Mouse (Mus musculus) gastrocnemius, postnatal 4 days (tissue): ENCODE data around the gene Ftl1. TPM values are rescaled to one million over a fixed set of nuclear protein-coding genes. Genes with fewer than 3 reads are reported as not detected.

Experiments used
- DNase-seq, 2 experiments: peaks; one replicate each; pipeline ENCODE4 v3.0.0; 2021 to 2022; ENCODE audit warnings: low spot score in 2 of 2, mixed read lengths in 2 of 2
- total RNA-seq, 2 experiments: library from RNA; stranded (reverse); gene quantifications; 2 replicates each; pipeline ENCODE4 v1.2.3; 2021

The Ftl1 gene
- total RNA-seq, 2 experiments from 2014 or later = 339 to 373 TPM

DNA sequence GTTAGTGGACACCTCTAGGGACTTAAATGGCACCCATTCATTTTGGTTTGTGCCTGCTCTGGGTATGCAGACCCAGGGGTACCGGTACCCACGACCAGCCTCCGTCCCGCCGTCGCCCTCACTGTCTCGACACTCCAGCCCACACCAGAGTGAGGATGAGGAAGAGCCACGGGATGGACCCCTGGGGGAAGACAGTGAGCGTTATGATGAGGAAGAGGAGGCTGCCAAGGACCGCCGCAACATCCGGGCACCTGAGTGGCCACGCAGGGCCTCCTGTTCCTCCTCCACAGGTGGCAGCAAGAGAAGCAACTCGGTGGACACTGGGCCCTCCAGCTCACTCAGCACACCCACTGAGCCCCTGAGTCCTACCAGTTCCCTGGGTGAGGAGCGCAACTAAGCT, 4.7 kb downstream of the Ftl1 start:
- DNase-seq = no peak

DNA sequence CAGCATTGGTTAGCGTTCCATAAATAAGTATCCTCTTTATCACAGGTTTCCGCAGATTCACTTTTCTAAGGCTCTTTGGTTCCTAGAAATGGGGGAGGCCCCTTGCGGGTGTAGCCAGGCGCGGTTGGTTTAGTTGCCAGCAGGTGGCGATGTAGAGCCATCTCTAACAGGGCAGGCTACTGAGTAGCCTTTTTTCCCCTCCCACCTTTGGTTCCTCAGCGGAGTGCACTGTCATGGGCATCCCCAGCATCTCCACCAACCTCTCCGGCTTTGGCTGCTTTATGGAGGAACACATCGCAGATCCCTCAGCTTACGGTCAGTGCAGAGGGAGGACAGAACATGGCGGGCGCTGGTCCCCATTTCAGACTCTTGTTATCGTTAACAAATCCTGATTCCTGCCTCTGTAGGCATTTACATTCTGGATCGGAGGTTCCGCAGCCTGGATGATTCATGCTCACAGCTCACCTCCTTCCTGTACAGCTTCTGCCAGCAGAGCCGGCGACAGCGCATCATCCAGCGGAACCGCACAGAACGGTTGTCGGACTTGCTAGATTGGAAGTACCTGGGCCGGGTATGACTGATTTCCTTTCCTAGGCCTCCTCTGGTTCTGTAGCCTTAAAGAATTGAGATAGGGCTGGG, 8.2 kb downstream of the Ftl1 start:
- peak; percentile 73 to 82 for DNase-seq

DNA sequence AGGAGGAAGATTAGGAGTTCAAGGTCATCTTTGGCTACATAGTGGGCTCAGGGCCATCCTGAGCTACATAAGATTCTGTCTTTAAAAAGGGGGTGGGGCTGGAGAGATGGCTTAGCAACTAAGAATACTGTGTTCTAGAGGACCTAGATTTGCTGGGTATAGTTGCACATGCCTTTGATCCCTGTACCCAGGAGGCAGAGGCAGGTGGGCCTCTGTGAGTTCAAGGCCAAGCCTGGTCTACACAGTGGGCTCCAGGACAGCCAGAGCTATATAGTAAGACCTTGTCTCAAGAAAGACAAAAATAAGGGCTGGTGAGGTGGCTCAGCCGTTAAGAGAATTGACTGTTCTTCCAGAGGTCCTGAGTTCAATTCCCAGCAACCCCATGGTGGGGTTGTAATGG, 9.7 kb downstream of the Ftl1 start:
- no peak for DNase-seq

DNA sequence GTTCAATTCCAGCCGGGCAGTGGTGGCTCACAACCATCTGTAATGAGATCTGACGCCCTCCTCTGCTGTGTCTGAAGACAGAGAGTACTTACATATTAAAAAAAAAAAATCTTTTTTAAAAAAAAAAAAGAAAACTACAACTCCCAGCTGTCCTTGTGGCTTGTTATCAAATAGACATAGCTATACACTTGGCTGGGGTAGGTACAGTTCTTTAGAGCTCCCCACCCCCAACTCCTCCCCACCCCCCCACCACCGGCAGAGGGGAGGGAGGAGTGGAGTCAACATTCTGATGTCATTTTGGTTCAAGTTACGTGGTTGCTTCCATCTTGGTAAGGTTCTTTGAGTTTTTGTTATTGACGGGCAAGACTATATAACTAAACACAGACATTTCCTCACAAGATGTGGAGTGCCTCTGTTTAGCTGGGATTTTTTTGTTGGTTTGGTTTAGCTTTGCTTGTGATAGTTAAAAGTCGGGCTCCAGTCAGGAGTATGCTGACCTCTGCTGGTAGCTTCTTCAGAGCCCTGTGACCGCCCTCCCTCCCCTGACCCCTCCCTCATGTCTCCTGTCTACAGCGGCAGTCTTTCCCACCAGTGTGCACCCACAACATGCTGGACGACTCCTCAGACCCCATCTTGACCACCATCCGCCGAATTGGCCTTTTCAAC, 12.2 kb downstream of the Ftl1 start:
- DNase-seq = no peak

DNA sequence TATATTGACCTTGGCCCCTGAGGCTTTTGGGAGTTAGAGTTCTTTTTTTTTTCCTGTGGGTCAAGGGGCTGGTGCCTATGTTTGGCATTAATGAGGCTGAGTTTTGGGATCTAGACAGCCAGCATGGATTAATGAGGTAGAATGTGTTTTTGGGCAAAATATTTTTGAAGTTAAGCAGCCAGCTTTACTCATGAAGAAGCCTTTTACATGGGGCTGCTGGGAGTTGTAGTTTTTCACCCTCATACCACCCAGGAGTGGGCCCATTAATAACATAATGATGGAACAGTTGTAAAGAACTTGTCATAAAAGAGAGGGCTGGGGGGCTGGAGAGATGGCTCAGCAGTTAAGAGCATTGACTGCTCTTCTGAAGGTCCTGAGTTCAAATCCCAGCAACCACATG, 13.1 kb downstream of the Ftl1 start:
- DNase-seq = no peak

DNA sequence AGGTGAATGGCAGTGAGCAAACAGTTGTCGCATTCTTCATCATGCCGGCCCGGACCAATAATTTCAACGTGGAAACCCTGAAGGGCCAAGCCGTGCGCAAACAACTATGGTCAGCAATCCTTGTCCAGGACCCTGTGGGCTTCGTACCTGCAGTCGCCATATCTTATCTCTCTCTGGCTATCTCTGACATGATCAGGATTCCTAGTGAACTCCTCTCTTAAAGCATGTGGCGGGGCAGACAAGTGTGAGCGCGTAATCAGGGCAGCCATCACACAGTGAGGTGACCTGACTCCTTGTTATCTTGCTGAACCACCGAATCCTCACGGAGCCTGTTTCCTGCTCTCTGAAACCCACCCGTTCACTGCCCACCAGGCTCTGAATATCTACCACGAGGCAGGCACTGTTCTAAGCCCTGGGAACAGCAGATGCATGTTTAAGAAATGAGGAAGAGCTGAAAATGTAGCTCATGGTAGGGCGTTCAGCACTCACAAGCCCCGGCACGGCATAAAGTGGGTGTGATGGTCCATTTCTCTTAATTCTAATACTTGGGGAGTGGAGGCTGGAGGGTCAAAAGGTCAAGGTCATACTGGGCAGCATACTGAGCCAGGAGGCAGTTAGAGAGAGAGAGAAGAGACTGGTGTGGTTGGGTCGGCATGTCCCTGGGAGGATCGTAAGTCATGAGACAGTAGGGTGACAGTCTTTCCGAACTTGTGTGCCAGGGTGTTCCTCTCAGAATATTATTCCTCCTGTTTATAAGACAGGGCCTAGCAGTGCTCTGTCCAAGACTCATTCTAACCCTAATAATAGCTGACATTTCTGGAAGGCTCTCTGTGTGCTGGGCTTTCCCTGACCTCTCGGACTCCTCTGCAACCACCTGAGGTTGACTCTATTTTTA, 15.9 kb downstream of the Ftl1 start:
- no peak for DNase-seq

DNA sequence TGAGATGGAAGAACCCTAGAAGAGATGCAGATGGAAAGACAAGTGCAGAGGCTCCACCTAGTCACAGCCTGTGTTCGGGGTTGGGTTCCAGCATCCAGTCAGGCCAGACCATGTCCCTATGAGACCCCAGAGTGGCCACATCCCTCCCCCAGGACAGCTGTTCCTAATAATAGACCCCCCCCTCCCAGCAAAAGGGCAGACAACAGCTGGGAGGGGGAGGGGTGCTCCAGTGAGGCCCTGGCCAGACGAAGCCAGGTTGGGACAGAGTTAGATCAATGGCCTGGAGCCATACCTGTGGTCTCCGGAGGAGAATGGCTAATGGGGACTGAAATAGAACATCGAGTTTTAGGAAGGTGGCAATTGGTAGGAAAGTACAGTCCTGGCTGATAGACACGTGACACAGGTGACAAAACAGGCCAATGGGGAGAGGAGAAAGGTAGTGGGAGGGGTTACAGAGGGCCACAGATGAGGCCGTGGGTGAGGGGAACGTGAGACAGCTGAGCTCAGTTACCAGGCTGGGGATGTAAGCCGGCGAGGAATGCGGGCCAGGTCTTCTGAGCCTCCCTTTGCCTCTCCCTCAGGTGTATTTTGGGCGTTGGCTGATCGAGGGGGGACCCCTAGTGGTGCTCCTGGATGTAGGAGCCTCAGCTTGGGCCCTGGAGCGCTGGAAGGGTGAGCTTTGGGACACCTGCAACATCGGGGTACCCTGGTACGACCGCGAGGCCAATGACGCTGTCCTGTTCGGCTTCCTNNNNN, 22.0 kb downstream of the Ftl1 start, which contains the start of gene Ruvbl2:
Gene Ruvbl2 (minus strand): TSS at position 576 of the 756 bp plus-strand sequence.
- no peak for DNase-seq

DNA sequence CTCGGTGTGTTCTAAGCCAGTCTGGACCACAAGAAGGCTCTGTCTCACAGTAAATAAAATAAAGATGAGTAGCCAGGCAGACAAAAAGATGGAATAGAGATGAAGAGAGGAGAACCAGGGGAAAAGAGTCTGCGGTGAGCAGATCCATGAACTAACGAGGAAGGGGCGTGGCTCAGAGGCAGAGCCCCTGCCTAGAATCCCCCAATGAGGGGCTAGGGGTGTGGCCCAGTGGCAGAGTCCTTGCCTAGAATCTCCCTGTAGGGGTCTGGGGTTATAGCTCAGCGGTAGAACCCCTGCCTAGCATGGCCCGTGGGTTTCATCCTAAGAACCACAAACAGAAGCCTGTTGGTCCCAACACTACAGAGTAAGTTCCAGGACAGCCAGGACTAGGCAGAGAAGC, 22.6 kb downstream of the Ftl1 start:
- DNase-seq = no peak

DNA sequence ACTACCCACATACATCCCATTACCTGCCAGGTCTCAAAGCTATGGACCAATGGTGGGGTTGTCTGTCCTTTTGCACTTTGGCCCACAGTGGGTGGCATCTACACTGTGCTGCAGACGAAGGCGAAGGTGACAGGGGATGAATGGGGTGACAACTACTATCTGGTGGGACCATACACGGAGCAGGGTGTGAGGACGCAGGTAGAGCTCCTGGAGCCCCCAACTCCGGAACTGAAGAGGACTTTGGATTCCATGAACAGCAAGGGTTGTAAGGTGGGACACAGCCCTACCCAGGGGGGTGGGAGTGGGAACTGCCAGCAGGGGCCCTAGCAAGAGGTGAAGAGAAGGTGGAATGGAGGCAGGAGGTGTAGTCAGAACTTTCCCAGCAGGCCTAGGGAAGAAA, 23.2 kb downstream of the Ftl1 start:
- no peak for DNase-seq

DNA sequence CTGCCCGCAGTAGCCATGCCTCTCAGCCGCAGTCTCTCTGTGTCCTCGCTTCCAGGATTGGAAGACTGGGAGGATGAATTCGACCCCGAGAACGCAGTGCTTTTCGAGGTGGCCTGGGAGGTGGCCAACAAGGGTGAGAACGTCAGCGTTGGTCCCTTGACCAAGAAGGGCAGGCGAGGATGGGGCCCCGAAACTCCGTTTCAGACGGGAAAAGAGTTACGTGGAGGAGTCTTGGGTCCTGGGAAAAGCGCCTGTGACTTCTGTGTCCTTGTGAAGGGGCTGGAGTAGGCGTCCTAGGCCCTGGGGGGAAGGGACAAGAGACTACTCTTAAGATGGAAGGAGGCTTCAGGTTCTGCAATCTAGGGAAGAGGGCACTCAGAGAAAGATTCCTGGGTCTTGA, 24.6 kb downstream of the Ftl1 start:
- no peak for DNase-seq

DNA sequence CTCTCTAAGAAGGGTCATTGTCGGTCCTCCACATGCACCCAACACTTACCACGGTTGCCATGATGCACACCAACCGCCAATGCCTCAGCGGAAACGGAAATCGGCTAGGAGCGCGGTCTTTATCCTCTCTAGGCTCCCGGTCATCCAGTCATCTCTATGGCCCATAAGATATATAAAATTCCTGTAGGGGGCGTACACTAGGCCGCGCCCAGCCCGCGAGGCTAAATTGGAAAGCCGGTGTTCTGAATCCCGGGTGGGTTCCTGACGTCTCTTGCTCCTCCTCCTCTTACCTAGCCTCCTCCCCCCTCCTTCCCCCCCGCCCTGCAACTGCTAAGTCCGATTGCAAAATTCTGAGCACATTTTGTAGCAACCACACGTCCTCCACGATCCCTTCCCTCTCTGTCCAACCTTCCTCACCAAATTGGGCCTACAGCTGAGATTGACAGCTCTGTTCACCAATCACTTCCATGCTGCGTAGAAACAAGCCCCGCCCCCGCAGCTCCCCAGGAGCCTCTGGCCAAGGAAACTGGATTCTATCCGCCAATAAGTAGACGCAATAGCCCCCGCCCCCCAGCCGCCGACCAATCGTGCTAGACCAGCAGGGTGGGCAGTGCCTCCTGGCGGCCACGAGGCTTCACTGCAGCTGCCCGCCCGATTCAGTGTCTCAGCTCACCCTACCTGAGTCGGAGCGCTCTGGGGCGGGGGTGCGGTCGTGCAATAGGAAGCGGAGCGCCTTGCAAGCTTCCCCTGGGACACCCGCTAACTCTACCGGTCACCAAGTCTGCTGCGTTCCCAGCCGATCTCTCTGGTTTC, 25.3 kb downstream of the Ftl1 start, which contains the start of gene Gys1:
Gene Gys1 (plus strand): TSS at position 642 of the 813 bp plus-strand sequence.
- peak; percentile 100 for DNase-seq

DNA sequence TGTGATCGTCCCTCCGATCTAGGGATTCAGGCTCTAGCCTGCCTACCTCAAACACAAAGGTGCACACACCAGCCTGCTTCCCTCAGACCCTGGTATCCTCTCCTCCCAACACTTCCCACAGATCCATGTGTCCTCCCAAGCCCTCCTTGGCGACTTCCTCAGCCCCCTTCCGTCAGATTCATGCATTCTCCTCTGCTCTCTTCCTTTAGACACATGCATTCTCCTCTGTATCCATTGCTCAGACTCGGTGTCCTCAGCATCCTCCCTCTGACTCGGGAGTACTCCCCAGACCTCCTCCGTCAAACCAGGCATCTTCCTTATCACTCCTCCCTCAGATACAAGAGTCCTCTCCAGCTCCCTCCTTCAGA, 25.9 kb downstream of the Ftl1 start:
- no peak for DNase-seq

DNA sequence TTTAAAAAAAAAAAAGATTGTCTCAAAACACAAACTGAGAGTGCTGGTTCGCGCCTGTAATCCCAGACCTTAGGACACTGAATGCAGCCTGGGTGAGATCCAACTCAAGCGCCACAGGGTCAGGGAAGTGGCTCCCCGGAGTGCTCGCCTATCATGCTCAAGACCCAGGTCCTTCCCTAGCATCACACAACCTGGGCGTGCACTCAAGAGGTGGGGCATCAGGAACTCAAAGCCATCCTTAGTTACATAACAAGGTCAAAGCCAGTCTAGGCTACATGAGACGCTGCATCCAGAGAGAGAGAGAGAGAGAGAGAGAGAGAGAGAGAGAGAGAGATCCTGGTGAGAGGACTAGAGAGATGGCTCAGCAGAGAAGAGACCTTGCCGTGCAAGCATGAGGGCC, 33.1 kb downstream of the Ftl1 start:
- DNase-seq = no peak

DNA sequence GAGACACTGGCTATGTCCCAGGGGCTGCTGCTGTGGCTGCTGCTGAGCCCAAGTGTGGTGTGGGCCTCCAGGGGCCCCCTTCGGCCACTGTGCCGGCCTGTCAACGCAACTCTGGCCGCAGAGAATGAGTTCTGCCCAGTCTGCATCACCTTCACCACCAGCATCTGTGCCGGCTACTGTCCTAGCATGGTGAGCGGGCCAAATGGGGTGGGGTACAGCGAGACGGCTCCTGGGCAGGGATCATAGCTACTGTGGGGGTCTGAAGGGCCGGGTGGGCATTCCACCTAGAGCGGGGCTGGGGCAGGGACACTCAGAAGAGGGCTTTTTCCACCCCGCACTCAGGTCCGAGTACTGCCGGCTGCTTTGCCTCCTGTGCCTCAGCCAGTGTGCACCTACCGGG, 38.5 kb downstream of the Ftl1 start:
- DNase-seq = no peak

DNA sequence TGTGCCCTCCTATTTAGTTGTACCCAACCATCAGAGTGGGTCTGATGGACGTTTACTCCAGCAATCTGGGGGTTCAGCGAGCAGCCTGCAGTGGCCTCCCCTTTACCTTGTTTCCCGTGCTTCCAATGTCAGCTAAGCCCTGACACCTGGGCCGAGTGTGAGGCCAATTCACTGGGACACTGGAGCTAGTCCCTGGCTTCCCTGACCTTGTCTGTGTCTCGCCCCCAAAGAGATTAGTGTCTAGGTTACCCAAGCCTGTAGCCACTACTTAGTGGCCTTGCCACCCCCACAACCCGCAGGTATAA, 39.1 kb downstream of the Ftl1 start, which contains the start of gene Lhb:
Gene Lhb (plus strand): TSS at position 206 of the 305 bp plus-strand sequence.
- DNase-seq = no peak

DNA sequence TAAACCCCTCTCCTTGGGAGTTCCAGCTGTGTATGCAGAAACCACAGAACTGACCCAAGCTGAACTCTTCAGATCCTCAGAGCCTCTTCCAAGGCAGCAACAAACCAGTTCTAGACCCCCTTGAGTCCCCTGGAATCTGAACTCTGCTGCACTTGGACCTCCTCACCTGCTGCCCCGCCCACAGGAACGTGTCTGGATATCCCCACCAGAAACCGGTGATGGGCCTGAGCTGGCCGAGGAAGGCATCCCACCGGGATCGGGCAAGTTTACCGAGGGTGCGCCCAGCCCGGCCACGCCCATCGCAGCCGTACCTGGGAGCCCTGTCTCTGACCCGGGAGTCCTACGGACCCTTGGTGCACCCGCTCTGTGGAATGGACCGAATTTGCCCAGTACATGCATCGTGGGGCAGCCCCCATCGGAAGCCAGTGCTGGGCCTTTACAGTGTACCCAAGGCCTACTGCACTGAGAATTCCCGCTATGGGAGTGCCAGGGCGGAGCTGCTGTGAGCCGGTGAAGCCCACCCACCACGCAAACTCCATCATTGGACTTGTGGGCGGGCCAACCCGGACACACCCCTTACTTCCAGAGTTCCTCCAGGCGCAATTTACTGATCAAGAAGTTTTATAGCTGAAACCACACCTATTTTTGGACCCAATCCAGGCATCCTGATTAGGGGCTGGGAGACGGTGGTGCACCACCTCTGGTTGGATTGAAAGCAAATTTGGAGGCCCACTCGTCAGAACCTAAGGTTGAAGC, 39.6 kb downstream of the Ftl1 start:
- DNase-seq = no peak

DNA sequence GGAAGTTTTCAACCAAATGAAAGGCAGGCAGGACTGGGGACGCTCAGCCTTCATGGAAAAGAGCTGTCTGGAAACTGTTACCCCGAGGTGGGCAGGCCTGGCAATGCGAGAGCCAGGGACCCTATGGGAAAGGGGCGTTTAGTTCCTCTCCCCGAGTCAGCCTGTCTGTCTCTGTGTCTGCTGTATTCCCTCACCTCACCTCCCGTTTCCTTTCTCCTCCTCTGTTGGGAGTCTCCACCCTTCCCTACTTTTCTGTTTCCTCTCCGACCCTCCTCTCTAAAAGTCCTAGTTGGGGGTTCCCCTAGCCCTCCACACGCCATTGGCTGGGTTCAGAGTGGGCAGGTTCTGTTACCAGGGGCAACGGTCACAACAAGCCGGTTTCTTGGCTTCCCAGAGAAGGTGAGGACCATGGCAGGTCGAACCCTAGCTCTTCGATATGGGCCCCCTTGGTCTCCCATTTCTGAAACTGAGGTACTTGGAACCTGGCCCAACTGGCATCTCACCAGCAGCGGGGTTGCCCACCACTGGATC, 41.7 kb downstream of the Ftl1 start:
- no peak for DNase-seq

DNA sequence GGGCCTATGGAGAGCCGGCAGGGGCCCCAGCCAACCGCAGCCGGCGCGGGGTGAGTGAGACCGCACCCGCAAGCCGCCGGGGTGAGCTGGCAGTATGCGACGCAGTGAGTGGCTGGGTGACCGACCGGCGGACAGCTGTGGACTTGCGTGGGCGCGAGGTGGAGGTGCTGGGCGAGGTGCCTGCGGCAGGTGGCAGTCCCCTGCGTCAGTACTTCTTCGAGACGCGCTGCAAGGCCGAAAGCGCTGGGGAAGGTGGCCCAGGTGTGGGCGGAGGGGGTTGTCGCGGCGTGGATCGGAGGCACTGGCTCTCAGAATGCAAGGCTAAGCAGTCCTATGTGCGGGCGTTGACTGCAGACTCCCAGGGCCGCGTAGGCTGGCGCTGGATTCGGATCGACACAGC, 44.0 kb downstream of the Ftl1 start:
- no peak for DNase-seq

DNA sequence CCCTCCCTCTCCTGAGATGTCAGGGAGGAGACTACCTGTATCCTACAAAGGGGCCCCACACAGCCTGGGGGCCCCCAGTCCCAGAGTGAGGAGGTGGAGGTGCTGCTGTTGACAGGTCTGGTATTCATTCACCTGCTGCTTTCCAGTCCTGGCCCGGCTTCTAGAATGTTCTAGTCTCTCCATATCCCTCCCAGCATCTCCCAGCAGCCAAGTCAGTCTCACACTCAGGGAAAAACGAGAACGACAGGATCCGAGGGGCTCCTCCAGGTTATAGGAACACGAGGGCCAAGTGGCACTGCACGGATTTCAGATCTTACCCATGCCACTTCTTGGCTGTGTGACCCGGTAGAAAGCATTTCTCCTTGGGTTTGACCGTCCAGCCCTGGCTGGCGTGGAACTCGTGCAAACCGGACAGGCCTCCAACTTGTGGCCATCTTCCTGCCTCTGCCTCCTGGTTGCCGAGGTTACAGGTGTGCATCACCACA, 44.9 kb downstream of the Ftl1 start:
- DNase-seq = no peak
